Mouse (Mus musculus) limb, embryonic 10.5 days (tissue): ENCODE measurements around the gene Krt72. TPM values are rescaled to one million over a fixed set of nuclear protein-coding genes. Genes with fewer than 3 reads are reported as not detected.
A peak's percentile ranks its signal among the peaks of the same experiment; 100 is the strongest.

Experiments used
- DNase-seq: peaks from one replicate; pipeline ENCODE4 v3.0.0-alpha.2; 2017; ENCODE audit warnings: low spot score
- H3K27ac ChIP-seq: fragments of 300-500 bp; sonication (generic); 2 replicates; pipeline ENCODE4 v1.5.1; 2016; ENCODE audit warnings: mild to moderate bottlenecking
- H3K27me3 ChIP-seq: fragments of 300-500 bp; sonication (generic); 2 replicates; pipeline ENCODE4 v1.6.1; 2016; ENCODE audit warnings: low read depth, mild to moderate bottlenecking; ENCODE audit not compliant: poor library complexity, severe bottlenecking
- H3K36me3 ChIP-seq: fragments of 300-500 bp; sonication (generic); 2 replicates; pipeline ENCODE4 v1.6.1; 2016; ENCODE audit warnings: mild to moderate bottlenecking, moderate library complexity
- H3K4me1 ChIP-seq: fragments of 300-500 bp; sonication (generic); 2 replicates; pipeline ENCODE4 v1.6.1; 2016
- H3K4me3 ChIP-seq: fragments of 300-500 bp; sonication (generic); 2 replicates; pipeline ENCODE4 v1.5.1; 2016; ENCODE audit warnings: mild to moderate bottlenecking, moderate library complexity
- H3K9me3 ChIP-seq: fragments of 300-500 bp; sonication (generic); replicated peaks from 2 replicates; pipeline ENCODE4 v1.6.1; 2016; ENCODE audit warnings: mild to moderate bottlenecking
- WGBS: fragments of 180-500 bp; shearing (Covaris S2); methylation state at CpG from one replicate; pipeline ENCODE4 v1.1.7; 2016; 5-methylcytosine and 5-hydroxymethylcytosine counted together
- polyA plus RNA-seq: library from polyadenylated mRNA; unstranded; fragments of >200 nt; fragmentation: Nextera tagmentation; extraction: Ambion mirVana; gene quantifications from 2 replicates; pipeline ENCODE4 v1.2.1, GENCODE M21; 2016

Gene Krt72
- polyA plus RNA-seq: not detected in 2 replicates

GRCm38 (mm10) chr15:101786360-101786759 is at the start of gene Krt72:
TSS of gene Krt72 (minus strand) at chr15:101786460.
- 88% methylated on average over 18 of the region's 18 CpGs for WGBS
- Histone ChIP-seq H3K36me3 (no peaks in the 10 kb centered on the region), H3K4me3 (no peak within 1 kb of the TSS), H3K9me3 (no peaks in the 10 kb centered on the region), H3K27me3 (no peaks in the 10 kb centered on the region), H3K4me1 (no peaks in the 10 kb centered on the region), H3K27ac (no peak within 1 kb of the TSS)
- DNase-seq: no peak

GRCm38 (mm10) chr15:101834784-101835328 is 48.6 kb upstream of the Krt72 start:
- H3K36me3 ChIP-seq: no peaks in the 10 kb centered on the region
- no peaks in the 10 kb centered on the region for H3K9me3 ChIP-seq
- DNase-seq: no peak
- no peak overlapping the region for H3K4me3 ChIP-seq
- 0 out of 2 replicates have a peak, but pooled peaks cover 4% of the 10 kb centered on the region for H3K4me1 ChIP-seq
- no peaks in the 10 kb centered on the region for H3K27me3 ChIP-seq
- WGBS: 70% methylated on average over 5 of the region's 5 CpGs
- H3K27ac ChIP-seq: no peak overlapping the region

- Histone ChIP-seq H3K36me3 (no peaks in the 10 kb centered on the region), H3K27me3 (no peaks in the 10 kb centered on the region), H3K9me3 (no peaks in the 10 kb centered on the region), H3K4me1 (0 out of 2 replicates have a peak, but pooled peaks cover 4% of the 10 kb centered on the region), H3K4me3 (no peak overlapping the region), H3K27ac (no peak overlapping the region)
- DNase-seq: no peak
- WGBS: 47% methylated on average over 6 of the region's 6 CpGs
Measured at GRCm38 (mm10) chr15:101833131-101833530, 46.9 kb upstream of the Krt72 start.

- Histone ChIP-seq H3K4me3 (no peak overlapping the region), H3K27me3 (no peaks in the 10 kb centered on the region), H3K4me1 (0 out of 2 replicates have a peak, but pooled peaks cover 4% of the 10 kb centered on the region), H3K36me3 (no peaks in the 10 kb centered on the region), H3K27ac (no peak overlapping the region), H3K9me3 (no peaks in the 10 kb centered on the region)
- 67% methylated on average over 5 of the region's 5 CpGs for WGBS
- DNase-seq: no peak
Measured at GRCm38 (mm10) chr15:101829441-101829840, 43.2 kb upstream of the Krt72 start.

- Histone ChIP-seq H3K27me3 (peaks cover 8% of the 10 kb centered on the region; the same call in 1 of the 2 replicates), H3K27ac (no peak overlapping the region), H3K36me3 (no peaks in the 10 kb centered on the region), H3K4me3 (no peak overlapping the region), H3K4me1 (0 out of 2 replicates have a peak, but pooled peaks cover 4% of the 10 kb centered on the region), H3K9me3 (no peaks in the 10 kb centered on the region)
- 42% methylated on average over 3 of the region's 3 CpGs for WGBS
- no peak for DNase-seq
Measured at GRCm38 (mm10) chr15:101821786-101822185, 35.5 kb upstream of the Krt72 start.

GRCm38 (mm10) chr15:101817875-101818274 is 31.6 kb upstream of the Krt72 start, which contains the start of gene Krt2:
TSS of gene Krt2 (minus strand) at chr15:101818169.
- peaks cover 8% of the 10 kb centered on the region; the same call in 1 of the 2 replicates for H3K27me3 ChIP-seq
- no peaks in the 10 kb centered on the region for H3K9me3 ChIP-seq
- no peak for DNase-seq
- H3K36me3 ChIP-seq: no peaks in the 10 kb centered on the region
- H3K27ac ChIP-seq: no peak within 1 kb of the TSS
- 77% methylated on average over 16 of the region's 16 CpGs for WGBS
- H3K4me3 ChIP-seq: no peak within 1 kb of the TSS
- H3K4me1 ChIP-seq: no peaks in the 10 kb centered on the region

GRCm38 (mm10) chr15:101803052-101803822 is 17.0 kb upstream of the Krt72 start:
- WGBS: 84% methylated on average over 11 of the region's 11 CpGs

GRCm38 (mm10) chr15:101802296-101802835 is 16.1 kb upstream of the Krt72 start, which contains the start of gene Krt73:
TSS of gene Krt73 (minus strand) at chr15:101802346.
- Histone ChIP-seq H3K27ac (no peak within 1 kb of the TSS), H3K36me3 (no peaks in the 10 kb centered on the region), H3K27me3 (0 out of 2 replicates have a peak, but pooled peaks cover 6% of the 10 kb centered on the region), H3K4me1 (no peaks in the 10 kb centered on the region), H3K9me3 (no peaks in the 10 kb centered on the region), H3K4me3 (no peak within 1 kb of the TSS)
- no peak for DNase-seq
- 83% methylated on average over 6 of the region's 6 CpGs for WGBS

More at GRCm38 (mm10) chr15:101803052-101803822, 17.0 kb upstream of the Krt72 start:
- 0 out of 2 replicates have a peak, but pooled peaks cover 6% of the 10 kb centered on the region for H3K27me3 ChIP-seq
- no peak for DNase-seq
- no peaks in the 10 kb centered on the region for H3K9me3 ChIP-seq
- H3K4me3 ChIP-seq: no peak overlapping the region
- no peaks in the 10 kb centered on the region for H3K36me3 ChIP-seq
- H3K4me1 ChIP-seq: no peaks in the 10 kb centered on the region
- H3K27ac ChIP-seq: no peak overlapping the region

GRCm38 (mm10) chr15:101790867-101791266 is 4.6 kb upstream of the Krt72 start:
- Histone ChIP-seq H3K27me3 (no peaks in the 10 kb centered on the region), H3K36me3 (no peaks in the 10 kb centered on the region), H3K4me1 (no peaks in the 10 kb centered on the region), H3K4me3 (no peak overlapping the region), H3K27ac (no peak overlapping the region), H3K9me3 (no peaks in the 10 kb centered on the region)
- 23% methylated on average over 3 of the region's 3 CpGs for WGBS
- no peak for DNase-seq

GRCm38 (mm10) chr15:101773420-101773819 is 12.8 kb downstream of the Krt72 start:
- Histone ChIP-seq H3K27me3 (no peaks in the 10 kb centered on the region), H3K4me3 (no peak overlapping the region), H3K27ac (no peak overlapping the region), H3K4me1 (peaks cover 3% of the 10 kb centered on the region; the same call in 1 of the 2 replicates), H3K36me3 (no peaks in the 10 kb centered on the region), H3K9me3 (no peaks in the 10 kb centered on the region)
- no peak for DNase-seq
- 86% methylated on average over 10 of the region's 10 CpGs for WGBS

GRCm38 (mm10) chr15:101772711-101773081 is 13.6 kb downstream of the Krt72 start:
- no peaks in the 10 kb centered on the region for H3K27me3 ChIP-seq
- peak; percentile 92 for DNase-seq
- peaks cover 3% of the 10 kb centered on the region; the same call in 1 of the 2 replicates for H3K4me1 ChIP-seq
- H3K27ac ChIP-seq: no peak overlapping the region; the same call in 1 of the 2 replicates
- H3K36me3 ChIP-seq: no peaks in the 10 kb centered on the region
- no peaks in the 10 kb centered on the region for H3K9me3 ChIP-seq
- H3K4me3 ChIP-seq: no peak overlapping the region
- WGBS: 8% methylated on average over 5 of the region's 5 CpGs

GRCm38 (mm10) chr15:101772080-101772710 is 14.1 kb downstream of the Krt72 start:
- no peak overlapping the region for H3K4me3 ChIP-seq
- no peaks in the 10 kb centered on the region for H3K36me3 ChIP-seq
- 71% methylated on average over 5 of the region's 5 CpGs for WGBS
- H3K4me1 ChIP-seq: peaks cover 3% of the 10 kb centered on the region; the same call in 1 of the 2 replicates
- H3K27ac ChIP-seq: no peak overlapping the region; the same call in 1 of the 2 replicates
- H3K9me3 ChIP-seq: no peaks in the 10 kb centered on the region
- no peaks in the 10 kb centered on the region for H3K27me3 ChIP-seq
- no peak for DNase-seq
